Mouse (Mus musculus) liver, adult 2 months (tissue): ENCODE results near the gene Vps8. TPM values are rescaled to one million over a fixed set of nuclear protein-coding genes. Genes with fewer than 3 reads are reported as not detected.
A peak's percentile ranks its signal among the peaks of the same experiment; 100 is the strongest.

Source experiments
- DNase-seq: peaks from one replicate; pipeline ENCODE4 v3.0.0-alpha.2; 2011; ENCODE audit warnings: low read depth, low spot score; ENCODE audit errors: extremely low read depth
- H3K27ac ChIP-seq: fragments of 200-500 bp; replicated peaks from 2 replicates; pipeline ENCODE4 v1.5.1; 2012; ENCODE audit warnings: low read depth, mild to moderate bottlenecking, control low read depth, inconsistent platforms, low read length; ENCODE audit not compliant: insufficient read depth
- H3K27me3 ChIP-seq: fragments of 200-500 bp; 2 replicates; pipeline ENCODE4 v1.6.1; 2012; ENCODE audit warnings: mild to moderate bottlenecking, moderate library complexity, low read length, inconsistent platforms; ENCODE audit not compliant: control insufficient read depth, insufficient read depth
- H3K36me3 ChIP-seq: fragments of 200-500 bp; 2 replicates; pipeline ENCODE4 v1.6.1; 2012; ENCODE audit warnings: low read length, inconsistent platforms; ENCODE audit not compliant: control insufficient read depth, insufficient read depth
- H3K4me1 ChIP-seq: fragments of 200-500 bp; 2 replicates; pipeline ENCODE4 v1.6.1; 2011; ENCODE audit warnings: low read length; ENCODE audit not compliant: control insufficient read depth, insufficient read depth
- H3K4me3 ChIP-seq: fragments of 200-500 bp; 2 replicates; pipeline ENCODE4 v1.5.1; 2011; ENCODE audit warnings: low read depth, mild to moderate bottlenecking, control low read depth, low read length, moderate library complexity; ENCODE audit not compliant: insufficient read depth
- H3K79me2 ChIP-seq: fragments of 200-500 bp; 2 replicates; pipeline ENCODE4 v1.6.1; 2012; ENCODE audit warnings: inconsistent platforms, mild to moderate bottlenecking, low read length, moderate library complexity; ENCODE audit not compliant: control insufficient read depth, insufficient read depth
- H3K9ac ChIP-seq: fragments of 200-500 bp; 2 replicates; pipeline ENCODE4 v1.6.1; 2012; ENCODE audit warnings: low read depth, mild to moderate bottlenecking, control low read depth, inconsistent platforms, low read length
- CTCF ChIP-seq: fragments of 200-500 bp; IDR thresholded peaks from 2 replicates; pipeline ENCODE4 v1.5.1; 2011; ENCODE audit warnings: low read depth, low read length, control low read depth
- POLR2A ChIP-seq: fragments of 200-500 bp; IDR thresholded peaks from 2 replicates; pipeline ENCODE4 v1.6.1; 2011; ENCODE audit warnings: low read length, control low read depth; ENCODE audit not compliant: insufficient read depth; ENCODE audit errors: extremely low read depth
- WGBS: fragments of 180-500 bp; shearing (Covaris S2); methylation state at CpG from one replicate; pipeline ENCODE4 v1.1.7; 2018; 5-methylcytosine and 5-hydroxymethylcytosine counted together
- polyA plus RNA-seq: library from polyadenylated mRNA; depleted of rRNA; stranded (reverse); fragments of >200 nt; gene quantifications from 2 replicates; pipeline ENCODE4 v1.2.3, GENCODE M21; 2012
- total RNA-seq: library from RNA; depleted of rRNA; stranded (reverse); fragments of >200 nt; gene quantifications from 2 replicates; pipeline ENCODE4 v1.2.3, GENCODE M21; 2014

Gene Vps8
- total and polyA plus RNA-seq, 2 experiments = 5.4 to 6.8 TPM

- no peak for DNase-seq
- H3K27ac ChIP-seq = no peak overlapping the region
- H3K4me3 ChIP-seq = no peak overlapping the region
- 0 out of 2 replicates have a peak, but pooled peaks cover 2% of the 10 kb centered on the region for H3K36me3 ChIP-seq
- TF ChIP-seq POLR2A (no peak), CTCF (no peak)
- H3K79me2 ChIP-seq = no peaks in the 10 kb centered on the region
- 93% methylated on average over 4 of the region's 4 CpGs for WGBS
- H3K4me1 ChIP-seq = peaks cover 9% of the 10 kb centered on the region
- H3K9ac ChIP-seq = no peak overlapping the region
- H3K27me3 ChIP-seq = no peaks in the 10 kb centered on the region
These were observed 110.6 kb downstream of the Vps8 start for GRCm38 (mm10) chr16:21533503-21533902.

- no peak overlapping the region for H3K9ac ChIP-seq
- H3K4me1 ChIP-seq = peaks cover 9% of the 10 kb centered on the region
- H3K36me3 ChIP-seq = no peaks in the 10 kb centered on the region
- TF ChIP-seq CTCF (no peak), POLR2A (no peak)
- H3K79me2 ChIP-seq = no peaks in the 10 kb centered on the region
- no peak overlapping the region for H3K27ac ChIP-seq
- peak; percentile 87 for DNase-seq
- 55% methylated on average over 7 of the region's 7 CpGs for WGBS
- no peak overlapping the region for H3K4me3 ChIP-seq
- no peaks in the 10 kb centered on the region for H3K27me3 ChIP-seq
These were observed 113.5 kb downstream of the Vps8 start for GRCm38 (mm10) chr16:21536240-21537005.

- H3K4me1 ChIP-seq = peaks cover 9% of the 10 kb centered on the region
- H3K36me3 ChIP-seq = no peaks in the 10 kb centered on the region
- DNase-seq = peak; percentile 20
- H3K4me3 ChIP-seq = no peak overlapping the region
- WGBS = 73% methylated on average over 3 of the region's 3 CpGs
- no peak overlapping the region for H3K27ac ChIP-seq
- no peaks in the 10 kb centered on the region for H3K27me3 ChIP-seq
- TF ChIP-seq CTCF (no peak), POLR2A (no peak)
- no peak overlapping the region for H3K9ac ChIP-seq
- H3K79me2 ChIP-seq = no peaks in the 10 kb centered on the region
These were observed 114.4 kb downstream of the Vps8 start for GRCm38 (mm10) chr16:21537312-21537711.

GRCm38 (mm10) chr16:21538889-21539288 lies 116.0 kb downstream of the Vps8 start:
- H3K27ac ChIP-seq = no peak overlapping the region
- WGBS = 77% methylated on average over 2 of the region's 2 CpGs
- DNase-seq = no peak
- no peak overlapping the region for H3K4me3 ChIP-seq
- no peaks in the 10 kb centered on the region for H3K36me3 ChIP-seq
- TF ChIP-seq POLR2A = no peak
- TF ChIP-seq CTCF = no peak
- H3K79me2 ChIP-seq = no peaks in the 10 kb centered on the region
- H3K4me1 ChIP-seq = peaks cover 9% of the 10 kb centered on the region
- no peaks in the 10 kb centered on the region for H3K27me3 ChIP-seq
- no peak overlapping the region for H3K9ac ChIP-seq

- Histone ChIP-seq H3K27ac (no peak overlapping the region), H3K79me2 (no peaks in the 10 kb centered on the region), H3K4me1 (no peaks in the 10 kb centered on the region), H3K9ac (no peak overlapping the region), H3K4me3 (no peak overlapping the region), H3K36me3 (no peaks in the 10 kb centered on the region), H3K27me3 (no peaks in the 10 kb centered on the region)
- no peak for DNase-seq
- WGBS = 93% methylated on average over 1 of the region's 1 CpGs
- no peak for TF ChIP-seq POLR2A
- TF ChIP-seq CTCF = no peak
These were observed 119.6 kb downstream of the Vps8 start for GRCm38 (mm10) chr16:21542559-21542958.

GRCm38 (mm10) chr16:21547446-21547845 lies 124.5 kb downstream of the Vps8 start:
- DNase-seq = no peak
- Histone ChIP-seq H3K36me3 (no peaks in the 10 kb centered on the region), H3K4me1 (peaks cover 4% of the 10 kb centered on the region; the same call in 1 of the 2 replicates), H3K9ac (no peak overlapping the region), H3K27ac (no peak overlapping the region), H3K27me3 (no peaks in the 10 kb centered on the region), H3K4me3 (no peak overlapping the region), H3K79me2 (no peaks in the 10 kb centered on the region)
- TF ChIP-seq POLR2A (no peak), CTCF (no peak)
- 95% methylated on average over 5 of the region's 5 CpGs for WGBS
